Mouse (Mus musculus) natural killer cell, adult 2 months (primary cell): ENCODE results near the gene Cntf.
A peak's percentile ranks its signal among the peaks of the same experiment; 100 is the strongest.
"Not testable (repeated sequence)": the region's sequence is repeated elsewhere in the genome, so short reads cannot be mapped to it uniquely, and the experiment has no call there.

ENCODE experiments used
- DNase-seq, 2 experiments: peaks; one replicate each; pipeline ENCODE4 v3.0.0; 2022; ENCODE audit warnings: low spot score in 2 of 2

The Cntf gene

DNA sequence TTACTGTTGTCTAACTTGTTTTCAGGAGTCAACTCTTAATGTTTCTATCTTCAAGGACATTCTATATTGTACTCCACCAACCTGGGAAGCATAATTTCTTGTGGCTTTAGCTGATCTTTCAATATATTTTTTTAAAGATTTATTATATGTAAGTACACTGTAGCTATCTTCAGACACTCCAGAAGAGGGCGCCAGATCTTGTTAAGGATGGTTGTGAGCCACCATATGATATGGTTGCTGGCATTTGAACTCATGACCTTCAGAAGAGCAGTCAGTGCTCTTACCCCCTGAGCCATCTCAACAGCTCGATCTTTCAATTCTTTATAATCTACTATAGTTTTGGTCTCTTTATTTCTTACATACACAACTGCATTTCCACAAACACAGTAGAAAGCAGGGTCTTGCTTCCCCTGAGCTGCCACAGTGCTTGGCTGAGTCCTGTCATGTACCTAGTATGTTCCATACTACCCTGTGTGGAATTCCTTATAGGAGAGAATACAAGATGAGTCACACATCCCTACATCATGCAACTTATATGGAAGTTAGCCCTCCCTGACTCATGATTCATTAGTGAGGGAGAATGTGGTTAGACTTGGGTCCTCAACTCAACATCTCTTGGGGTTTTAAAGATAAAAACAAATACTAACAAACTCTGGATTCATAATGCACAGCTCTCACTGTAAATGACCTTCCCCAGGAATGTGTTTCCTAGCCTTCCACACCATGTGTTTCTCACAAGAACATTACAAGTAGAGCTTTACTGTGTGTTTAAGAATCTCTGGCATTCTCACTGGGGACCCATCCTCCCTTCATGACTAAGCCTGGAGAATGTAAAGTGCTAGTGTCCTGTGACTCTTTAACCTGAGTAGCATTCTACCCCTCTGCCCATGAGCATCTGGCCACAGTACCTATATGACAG is 3.0 kb downstream of the Cntf start:
- DNase-seq = peak; percentile 19 to 41

DNA sequence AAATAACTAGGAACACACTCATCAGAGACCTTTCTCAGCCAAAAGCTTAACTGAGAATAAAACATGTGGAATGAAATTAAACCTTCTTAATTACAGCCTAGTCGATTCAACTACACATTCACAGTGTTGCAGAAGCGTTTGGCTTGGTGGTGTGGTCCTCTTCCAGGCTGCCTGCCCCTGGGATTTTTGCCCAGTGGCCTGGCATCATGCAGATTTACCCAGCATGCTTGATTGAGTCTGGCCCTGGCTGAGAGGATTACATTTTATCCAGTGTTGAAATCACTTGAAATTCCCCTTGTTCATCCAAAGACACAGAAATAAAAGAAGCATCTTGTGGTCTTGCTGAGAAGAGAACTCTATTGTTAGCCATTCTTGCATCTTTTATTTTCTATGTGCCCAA is 5.8 kb downstream of the Cntf start:
- no peak for DNase-seq

GRCm38 (mm10) chr19:12758936-12759478 is 6.4 kb downstream of the Cntf start:
- DNase-seq = no peak

DNA sequence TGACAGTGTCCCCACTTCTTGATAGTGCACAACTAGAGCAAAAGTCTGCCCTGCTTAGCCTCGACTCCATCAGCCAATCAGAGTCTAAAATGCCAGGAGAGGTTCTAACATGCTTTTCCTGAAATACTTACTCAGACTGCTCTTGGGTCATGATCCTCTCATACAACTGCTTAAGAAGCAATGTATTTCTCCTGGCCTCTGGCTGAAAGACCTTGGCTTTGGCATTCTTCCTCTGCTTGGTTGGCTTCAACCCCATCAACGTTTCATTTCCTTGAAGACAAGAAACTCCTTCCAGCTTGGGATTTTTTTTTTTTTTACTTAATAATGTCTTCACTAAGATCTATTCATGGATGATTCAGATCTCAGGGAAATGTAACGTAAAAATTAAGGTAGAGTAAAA is 9.1 kb downstream of the Cntf start:
- no peak for DNase-seq

- no peak for DNase-seq
Observed at GRCm38 (mm10) chr19:12731950-12732349, 33.5 kb downstream of the Cntf start.

GRCm38 (mm10) chr19:12731036-12731435 is 34.4 kb downstream of the Cntf start:
- DNase-seq = no peak

DNA sequence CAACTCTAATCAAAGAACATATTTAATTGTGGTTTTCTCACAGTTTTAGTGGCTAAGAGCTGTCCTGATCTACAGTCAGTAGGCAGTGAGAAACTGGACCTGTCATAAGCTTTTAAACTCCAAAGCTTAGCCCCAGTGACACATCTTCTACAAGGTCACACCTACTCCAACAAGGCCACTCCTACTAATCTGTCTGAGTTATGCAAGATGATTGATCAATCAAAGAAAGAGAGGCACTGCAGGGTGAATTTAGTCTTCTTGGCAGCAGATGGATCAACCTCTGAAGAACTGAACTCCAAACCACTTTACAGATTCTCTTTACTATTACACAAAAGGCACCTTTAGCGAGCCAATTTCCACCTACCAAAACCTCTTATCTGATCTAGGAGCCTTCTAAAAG is 39.6 kb downstream of the Cntf start:
- DNase-seq = no peak

GRCm38 (mm10) chr19:12722308-12722707 is 43.1 kb downstream of the Cntf start:
- no peak for DNase-seq

GRCm38 (mm10) chr19:12721596-12721995 is 43.8 kb downstream of the Cntf start:
- DNase-seq = not testable (repeated sequence)

- not testable (repeated sequence) for DNase-seq
Observed at GRCm38 (mm10) chr19:12720919-12721318, 44.5 kb downstream of the Cntf start.

GRCm38 (mm10) chr19:12720463-12720862 is 45.0 kb downstream of the Cntf start:
- no peak for DNase-seq

DNA sequence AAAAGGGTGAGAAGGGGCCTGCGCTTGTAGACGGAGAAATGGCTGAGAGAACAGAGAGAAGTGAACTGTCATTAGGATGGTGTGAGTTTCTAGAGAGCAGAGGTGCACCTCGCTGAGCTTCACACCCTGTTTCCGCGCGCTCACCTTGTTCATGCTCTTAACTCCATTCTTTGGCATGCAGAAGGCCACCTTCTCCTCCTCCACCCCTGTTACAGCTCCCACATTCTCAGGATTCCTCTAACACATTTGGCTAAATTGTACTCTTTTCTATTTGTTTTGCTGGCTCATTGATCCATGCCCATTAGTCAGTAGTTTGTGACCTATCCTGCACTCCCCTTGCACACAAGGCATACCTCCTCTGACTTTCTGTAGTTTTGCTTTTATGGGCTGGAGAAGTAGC is 46.2 kb downstream of the Cntf start:
- no peak for DNase-seq
